Mouse (Mus musculus) WW6 (cell line): ENCODE results near the gene Map7.

ENCODE experiments used
- DNase-seq: peaks from one replicate; pipeline ENCODE4 v3.0.0-alpha.2; 2013; ENCODE audit warnings: low read depth, low spot score

Map7 gene

GRCm38 (mm10) chr10:20233451-20233850 lies 85.2 kb downstream of the Map7 start:
- no peak for DNase-seq

- no peak for DNase-seq
Measured at GRCm38 (mm10) chr10:20234466-20234865, 86.2 kb downstream of the Map7 start.

GRCm38 (mm10) chr10:20235656-20236055 lies 87.4 kb downstream of the Map7 start:
- no peak for DNase-seq

GRCm38 (mm10) chr10:20236241-20236640 lies 88.0 kb downstream of the Map7 start:
- no peak for DNase-seq

- no peak for DNase-seq
Measured at GRCm38 (mm10) chr10:20238281-20238680, 90.0 kb downstream of the Map7 start.

- DNase-seq: no peak
Measured at GRCm38 (mm10) chr10:20240858-20241257, 92.6 kb downstream of the Map7 start.

GRCm38 (mm10) chr10:20243321-20243720 lies 95.0 kb downstream of the Map7 start:
- DNase-seq: no peak

GRCm38 (mm10) chr10:20245082-20245481 lies 96.8 kb downstream of the Map7 start:
- DNase-seq: no peak

GRCm38 (mm10) chr10:20249091-20249490 lies 100.8 kb downstream of the Map7 start:
- no peak for DNase-seq

GRCm38 (mm10) chr10:20255579-20255978 lies 107.3 kb downstream of the Map7 start:
- no peak for DNase-seq

- no peak for DNase-seq
Measured at GRCm38 (mm10) chr10:20257054-20257643, 108.9 kb downstream of the Map7 start.

GRCm38 (mm10) chr10:20257721-20258720 lies 109.8 kb downstream of the Map7 start:
- no peak for DNase-seq

GRCm38 (mm10) chr10:20259476-20259875 lies 111.2 kb downstream of the Map7 start:
- DNase-seq: no peak

GRCm38 (mm10) chr10:20262896-20263295 lies 114.6 kb downstream of the Map7 start:
- DNase-seq: no peak

- no peak for DNase-seq
Measured at GRCm38 (mm10) chr10:20264479-20264878, 116.2 kb downstream of the Map7 start.

GRCm38 (mm10) chr10:20267032-20267431 lies 118.8 kb downstream of the Map7 start:
- DNase-seq: no peak

- DNase-seq: no peak
Measured at GRCm38 (mm10) chr10:20268945-20269344, 120.7 kb downstream of the Map7 start.

GRCm38 (mm10) chr10:20272380-20272779 lies 124.1 kb downstream of the Map7 start:
- no peak for DNase-seq

GRCm38 (mm10) chr10:20273278-20273677 lies 125.0 kb downstream of the Map7 start:
- DNase-seq: no peak

- no peak for DNase-seq
Measured at GRCm38 (mm10) chr10:20274022-20274421, 125.8 kb downstream of the Map7 start.

GRCm38 (mm10) chr10:20281456-20281855 lies 133.2 kb downstream of the Map7 start:
- DNase-seq: no peak

- DNase-seq: no peak
Measured at GRCm38 (mm10) chr10:20285289-20285975, 137.2 kb downstream of the Map7 start.
